Mouse (Mus musculus): ENCODE measurements around the gene Rap1b.

- TF ChIP-seq FLI1 (IDR thresholded peaks at IDR 0.05; ENCODE audit: low read length) (no peak), GATA1 (IDR thresholded peaks at IDR 0.05; ENCODE audit: borderline replicate concordance, low read length) (no peak)
Observed at GRCm38 (mm10) chr10:117835453-117835852, 10.4 kb downstream of the Rap1b start.

Measured in megakaryocyte, embryonic 14.5 days (primary cell).